In the genomic region with DNA sequence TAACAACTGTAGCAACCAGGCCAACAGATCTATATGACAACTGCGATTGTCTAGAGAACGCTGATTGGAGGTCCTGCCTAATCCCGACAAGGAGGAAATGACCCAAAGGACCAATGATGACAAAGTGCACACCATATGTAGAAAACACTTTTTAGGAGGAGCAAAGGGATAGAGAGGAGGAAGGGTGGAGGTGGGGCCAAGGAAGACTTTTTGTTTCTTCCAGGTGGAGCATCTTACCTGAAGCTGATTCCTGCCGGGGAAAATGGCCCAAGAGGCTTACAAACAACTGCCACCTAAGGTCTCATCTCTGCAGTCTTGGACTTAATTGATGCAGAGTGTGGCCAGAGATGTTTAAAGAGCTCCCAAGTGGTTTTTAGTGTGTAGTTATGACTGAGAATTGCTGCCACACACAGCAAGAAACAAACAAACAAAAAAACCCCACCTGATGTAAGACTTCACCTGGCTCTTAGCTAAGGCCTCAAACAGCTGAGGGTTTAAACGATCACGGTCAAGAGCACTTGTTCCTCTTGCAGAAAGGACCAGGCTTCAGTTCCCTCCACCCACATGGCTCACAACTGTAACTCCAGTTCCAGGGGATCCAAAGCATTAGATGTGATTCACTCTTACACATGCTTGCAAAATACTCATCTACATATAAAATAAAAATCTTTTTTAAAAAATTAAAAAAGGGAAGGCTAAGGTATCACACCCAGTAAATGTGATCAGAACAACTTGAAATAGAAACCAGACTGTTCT, we compare ENCODE assay signal across 8 mouse cellular contexts. TPM values are rescaled to one million over a fixed set of nuclear protein-coding genes. Genes with fewer than 3 reads are reported as not detected.
DNase-seq lines count a peak whose midpoint lies in the region; ATAC-seq lines count a peak whose summit lies in the region.

No protein-coding gene starts in this region.

- peak overlapping the region; percentile 48 for H3K4me2 ChIP-seq in forebrain, embryonic 16.5 days (ENCODE audit: low read length)
- peak overlapping the region; percentile 88 for H3K4me2 ChIP-seq in liver, embryonic 16.5 days (ENCODE audit: low read depth, low read length)

- H3K9ac ChIP-seq in forebrain, embryonic 16.5 days (replicated peaks; ENCODE audit: low read depth, low read length): peak overlapping the region; percentile 97
- H3K9ac ChIP-seq in liver, embryonic 16.5 days (ENCODE audit: low read depth, low read length): peak overlapping the region; percentile 91; the same call in 1 of the 2 replicates

- ATAC-seq in forebrain, embryonic 16.5 days: no peak
- no peak for ATAC-seq in liver, embryonic 16.5 days (ENCODE audit: low read depth)

- H3K27ac ChIP-seq in forebrain, embryonic 16.5 days (ENCODE audit: low read length): peak overlapping the region; percentile 75
- peak overlapping the region; percentile 13; the same call in 1 of the 2 replicates for H3K27ac ChIP-seq in liver, embryonic 16.5 days (ENCODE audit: low read length)

- peak overlapping the region; percentile 87 for H3K4me3 ChIP-seq in forebrain, embryonic 16.5 days (replicated peaks; ENCODE audit: low read length)
- peak overlapping the region; percentile 85 for H3K4me3 ChIP-seq in liver, embryonic 16.5 days (ENCODE audit: low read depth, low read length)

- intact Hi-C loops in heart, postnatal 36 days (cut with DNase I): loop anchor here (10.0 kb wide), 2 partner anchors 301 to 341 kb away; partner anchors contain the start of gene Rapgef6

- 69% methylated on average over 6 of the region's 6 CpGs for WGBS in forebrain, embryonic 16.5 days
- 57% methylated on average over 6 of the region's 6 CpGs for WGBS in liver, embryonic 16.5 days (ENCODE audit: insufficient replicate concordance)

- no peaks in the 10 kb centered on the region for H3K9me3 ChIP-seq in forebrain, embryonic 16.5 days (ENCODE audit: control insufficient read depth, low read length)
- no peaks in the 10 kb centered on the region for H3K9me3 ChIP-seq in liver, embryonic 16.5 days (replicated peaks; ENCODE audit: control insufficient read depth, low read length)

- peak; percentile 79 for DNase-seq in heart, adult 11 months
- DNase-seq in heart, postnatal 36 days: no peak
- peak; percentile 16 for DNase-seq in CD4-positive helper T cell, adult 2 months (ENCODE audit: low read depth, low spot score)
- no peak for DNase-seq in adrenal gland, adult 18-20 months (ENCODE audit: low spot score in 2 of 2)
- no peak for DNase-seq in natural killer cell, adult 2 months (ENCODE audit: low spot score in 2 of 2)
- no peak for DNase-seq in layer of hippocampus, adult 11-12 months (ENCODE audit: low spot score)

- no peaks in the 10 kb centered on the region for H3K27me3 ChIP-seq in forebrain, embryonic 16.5 days (replicated peaks; ENCODE audit: control insufficient read depth, insufficient read depth, low read length)
- no peaks in the 10 kb centered on the region for H3K27me3 ChIP-seq in liver, embryonic 16.5 days (ENCODE audit: control insufficient read depth, insufficient read depth, low read depth, low read length)

- peaks cover 3% of the 10 kb centered on the region; the same call in 1 of the 2 replicates for H3K36me3 ChIP-seq in forebrain, embryonic 16.5 days (ENCODE audit: control insufficient read depth, insufficient read depth)
- peaks cover 7% of the 10 kb centered on the region for H3K36me3 ChIP-seq in liver, embryonic 16.5 days (ENCODE audit: control insufficient read depth, insufficient read depth)

- peaks cover 33% of the 10 kb centered on the region for H3K4me1 ChIP-seq in forebrain, embryonic 16.5 days (replicated peaks; ENCODE audit: control insufficient read depth, insufficient read depth, low read length)
- peaks cover 43% of the 10 kb centered on the region for H3K4me1 ChIP-seq in liver, embryonic 16.5 days (ENCODE audit: control insufficient read depth, low read depth, low read length)

RNA-seq across cellular contexts. Expression of gene Hint1, which starts 0.7 kb away (rescaled TPM):
- total RNA-seq in heart, postnatal 36 days (2021): 100 to 1,000 TPM; 292 to 340 TPM
- polyA plus RNA-seq in forebrain, embryonic 16.5 days (2015; fragmentation: Nextera tagmentation; extraction: Ambion mirVana): 685 and 697 TPM in 2 replicates
- polyA plus RNA-seq in liver, embryonic 16.5 days (2015; fragmentation: Nextera tagmentation; extraction: Ambion mirVana): 358 and 381 TPM in 2 replicates
- 100 to 1,000 TPM; 347 to 382 TPM for total RNA-seq in adrenal gland, adult 18-20 months (2021)

RNA-seq across cellular contexts. Expression of gene Lyrm7, which starts 4.8 kb away (rescaled TPM):
- total RNA-seq in heart, postnatal 36 days (2021): 10 to 100 TPM; 37.9 to 39.0 TPM
- polyA plus RNA-seq in forebrain, embryonic 16.5 days (2015; fragmentation: Nextera tagmentation; extraction: Ambion mirVana): 14.2 and 17.6 TPM in 2 replicates
- polyA plus RNA-seq in liver, embryonic 16.5 days (2015; fragmentation: Nextera tagmentation; extraction: Ambion mirVana): 3.2 and 3.8 TPM in 2 replicates
- total RNA-seq in adrenal gland, adult 18-20 months (2021): 10 to 100 TPM in 1 of 2 experiments, 1 to 10 TPM in 1; 8.4 to 22.2 TPM

RNA-seq across cellular contexts. Expression of gene Gpx3, which starts 36.7 kb away (rescaled TPM):
- total RNA-seq in heart, postnatal 36 days (2021): 100 to 1,000 TPM; 189 to 218 TPM
- 17.4 and 18.0 TPM in 2 replicates for polyA plus RNA-seq in forebrain, embryonic 16.5 days (2015; fragmentation: Nextera tagmentation; extraction: Ambion mirVana)
- 39.1 and 45.2 TPM in 2 replicates for polyA plus RNA-seq in liver, embryonic 16.5 days (2015; fragmentation: Nextera tagmentation; extraction: Ambion mirVana)
- 100 to 1,000 TPM; 218 to 375 TPM for total RNA-seq in adrenal gland, adult 18-20 months (2021)

Comparison
In these comparisons a context has a peak if more than half of its experiments do, and no peak if none do; other contexts are left out.
1. DNase-seq: peak in heart, adult 11 months (single experiment) and CD4-positive helper T cell, adult 2 months (single experiment); none in heart, postnatal 36 days (0 of 2), adrenal gland, adult 18-20 months (0 of 2), natural killer cell, adult 2 months (0 of 2) and layer of hippocampus, adult 11-12 months (single experiment).